Mouse (Mus musculus): ENCODE measurements around the gene Btg2.

GRCm38 (mm10) chr1:134046387-134046786 is 32.5 kb downstream of the Btg2 start:
- no peak for TF ChIP-seq USF1 (IDR thresholded peaks at IDR 0.05; ENCODE audit: low read depth)
- no peak for TF ChIP-seq POLR2A (IDR thresholded peaks at IDR 0.05; ENCODE audit: insufficient read length, low read depth)

Measured in myocyte (in vitro differentiated cells).